Mouse (Mus musculus): ENCODE data around the gene Iqcf3. TPM values are rescaled to one million over a fixed set of nuclear protein-coding genes. Genes with fewer than 3 reads are reported as not detected.

Iqcf3 gene
- polyA plus RNA-seq, 1 experiment = not detected

GRCm38 (mm10) chr9:106485076-106485475, 76.4 kb downstream of the Iqcf3 start:
- Histone ChIP-seq H3K27ac (ENCODE audit: insufficient read depth, low read depth, low read length) (no peak overlapping the region), H3K4me1 (ENCODE audit: control insufficient read depth, insufficient read depth, insufficient read length, low read length) (no peaks in the 10 kb centered on the region), H3K36me3 (ENCODE audit: control insufficient read depth, insufficient read depth, low read length) (peaks cover 38% of the 10 kb centered on the region), H3K27me3 (ENCODE audit: control insufficient read depth, insufficient read depth, low read length) (no peaks in the 10 kb centered on the region), H3K4me3 (ENCODE audit: low read depth, low read length) (no peak overlapping the region)
- 91% methylated on average over 10 of the region's 10 CpGs for WGBS
- no peak for TF ChIP-seq CTCF (IDR thresholded peaks at IDR 0.05; ENCODE audit: extremely low read depth, insufficient read length, insufficient replicate concordance, low read depth, low read length)
- TF ChIP-seq POLR2A (IDR thresholded peaks at IDR 0.05; ENCODE audit: low read depth, low read length) = no peak

DNA sequence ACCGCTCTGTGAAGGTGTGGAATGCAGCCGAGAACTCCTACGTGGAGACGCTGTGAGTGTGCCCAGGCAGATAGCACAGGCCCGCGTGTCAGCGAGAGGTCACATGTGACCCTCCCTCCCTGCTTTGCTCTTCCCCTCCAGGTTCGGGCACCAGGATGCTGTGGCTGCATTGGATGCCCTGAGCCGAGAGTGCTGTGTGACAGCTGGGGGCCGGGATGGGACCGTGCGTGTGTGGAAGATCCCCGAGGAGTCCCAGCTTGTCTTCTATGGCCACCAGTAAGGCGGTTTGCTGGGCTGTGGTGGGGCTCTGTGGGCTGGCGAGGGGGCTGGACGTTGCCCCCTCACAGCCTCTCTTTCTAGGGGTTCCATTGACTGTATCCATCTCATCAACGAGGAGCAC, 77.8 kb downstream of the Iqcf3 start:
- WGBS = 92% methylated on average over 17 of the region's 17 CpGs

DNA sequence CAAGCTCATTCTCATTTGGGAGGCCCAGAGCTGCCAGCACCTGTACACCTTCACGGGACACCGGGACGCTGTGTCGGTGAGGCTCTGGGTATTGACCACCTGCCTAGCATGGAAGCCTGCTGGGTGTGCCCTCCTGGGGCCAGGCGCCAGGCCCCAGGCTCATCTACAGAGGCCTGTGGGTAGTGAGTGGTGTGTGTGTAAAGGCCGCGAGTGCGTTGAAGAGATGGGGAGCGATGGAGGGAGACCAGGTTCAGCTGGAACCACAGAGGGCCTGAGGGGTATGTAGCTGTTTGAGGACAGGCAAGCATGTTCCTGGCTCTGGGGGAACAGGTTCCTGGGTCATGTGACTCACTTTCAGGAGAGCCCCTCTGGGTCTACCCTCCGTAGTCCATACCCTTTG, 78.3 kb downstream of the Iqcf3 start:
- TF ChIP-seq POLR2A (IDR thresholded peaks at IDR 0.05; ENCODE audit: low read depth, low read length) = no peak
- TF ChIP-seq CTCF (IDR thresholded peaks at IDR 0.05; ENCODE audit: extremely low read depth, insufficient read length, insufficient replicate concordance, low read depth, low read length) = no peak
- Histone ChIP-seq H3K4me3 (ENCODE audit: low read depth, low read length) (no peak overlapping the region), H3K27me3 (ENCODE audit: control insufficient read depth, insufficient read depth, low read length) (no peaks in the 10 kb centered on the region), H3K4me1 (ENCODE audit: control insufficient read depth, insufficient read depth, insufficient read length, low read length) (peaks cover under 1% of the 10 kb centered on the region; the same call in 1 of the 2 replicates), H3K36me3 (ENCODE audit: control insufficient read depth, insufficient read depth, low read length) (peaks cover 38% of the 10 kb centered on the region), H3K27ac (ENCODE audit: insufficient read depth, low read depth, low read length) (no peak overlapping the region)
- 94% methylated on average over 10 of the region's 10 CpGs for WGBS

More for the DNA sequence above, 77.8 kb downstream of the Iqcf3 start:
- Histone ChIP-seq H3K4me3 (ENCODE audit: low read depth, low read length) (no peak overlapping the region), H3K27me3 (ENCODE audit: control insufficient read depth, insufficient read depth, low read length) (no peaks in the 10 kb centered on the region), H3K36me3 (ENCODE audit: control insufficient read depth, insufficient read depth, low read length) (peaks cover 38% of the 10 kb centered on the region), H3K27ac (ENCODE audit: insufficient read depth, low read depth, low read length) (no peak overlapping the region), H3K4me1 (ENCODE audit: control insufficient read depth, insufficient read depth, insufficient read length, low read length) (no peaks in the 10 kb centered on the region)
- no peak for TF ChIP-seq POLR2A (IDR thresholded peaks at IDR 0.05; ENCODE audit: low read depth, low read length)
- no peak for TF ChIP-seq CTCF (IDR thresholded peaks at IDR 0.05; ENCODE audit: extremely low read depth, insufficient read length, insufficient replicate concordance, low read depth, low read length)

DNA sequence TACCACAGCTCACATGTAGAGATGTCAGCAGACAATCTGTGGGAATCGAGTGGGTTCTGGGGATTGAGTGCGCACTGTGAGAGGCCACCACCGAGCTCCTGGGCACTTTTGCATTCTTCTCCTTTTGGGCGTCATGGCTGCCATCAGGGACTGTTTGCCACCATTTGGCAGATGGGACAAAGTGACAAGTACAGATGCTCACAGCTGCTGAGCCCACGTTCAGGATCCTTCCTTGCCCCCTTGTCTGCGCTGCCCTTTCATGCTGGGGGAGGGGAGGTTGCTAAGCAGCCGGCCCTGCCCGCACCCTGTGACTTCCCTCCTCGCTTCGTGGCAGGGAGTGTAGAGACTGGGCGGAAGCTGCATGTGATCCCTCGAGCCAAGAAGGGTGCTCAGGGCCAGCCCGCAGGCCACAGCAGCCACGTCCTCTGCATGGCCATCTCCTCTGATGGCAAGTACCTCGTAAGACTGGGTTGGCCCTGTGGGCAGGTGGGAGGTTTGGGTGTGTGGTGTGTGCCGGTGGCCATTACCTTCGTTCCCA, 78.8 kb downstream of the Iqcf3 start:
- Histone ChIP-seq H3K27me3 (ENCODE audit: control insufficient read depth, insufficient read depth, low read length) (no peaks in the 10 kb centered on the region), H3K4me1 (ENCODE audit: control insufficient read depth, insufficient read depth, insufficient read length, low read length) (peaks cover 5% of the 10 kb centered on the region; the same call in 1 of the 2 replicates), H3K36me3 (ENCODE audit: control insufficient read depth, insufficient read depth, low read length) (peaks cover 38% of the 10 kb centered on the region), H3K4me3 (ENCODE audit: low read depth, low read length) (no peak overlapping the region), H3K27ac (ENCODE audit: insufficient read depth, low read depth, low read length) (no peak overlapping the region)
- WGBS = 88% methylated on average over 17 of the region's 17 CpGs
- TF ChIP-seq CTCF (IDR thresholded peaks at IDR 0.05; ENCODE audit: extremely low read depth, insufficient read length, insufficient replicate concordance, low read depth, low read length) (no peak), POLR2A (IDR thresholded peaks at IDR 0.05; ENCODE audit: low read depth, low read length) (no peak)

- Histone ChIP-seq H3K27ac (ENCODE audit: insufficient read depth, low read depth, low read length) (no peak overlapping the region), H3K36me3 (ENCODE audit: control insufficient read depth, insufficient read depth, low read length) (peaks cover 38% of the 10 kb centered on the region), H3K4me1 (ENCODE audit: control insufficient read depth, insufficient read depth, insufficient read length, low read length) (peaks cover 5% of the 10 kb centered on the region; the same call in 1 of the 2 replicates), H3K27me3 (ENCODE audit: control insufficient read depth, insufficient read depth, low read length) (no peaks in the 10 kb centered on the region), H3K4me3 (ENCODE audit: low read depth, low read length) (no peak overlapping the region)
- WGBS = 94% methylated on average over 13 of the region's 13 CpGs
- TF ChIP-seq CTCF (IDR thresholded peaks at IDR 0.05; ENCODE audit: extremely low read depth, insufficient read length, insufficient replicate concordance, low read depth, low read length) = no peak
These were observed 79.8 kb downstream of the Iqcf3 start for GRCm38 (mm10) chr9:106481676-106482075.

DNA sequence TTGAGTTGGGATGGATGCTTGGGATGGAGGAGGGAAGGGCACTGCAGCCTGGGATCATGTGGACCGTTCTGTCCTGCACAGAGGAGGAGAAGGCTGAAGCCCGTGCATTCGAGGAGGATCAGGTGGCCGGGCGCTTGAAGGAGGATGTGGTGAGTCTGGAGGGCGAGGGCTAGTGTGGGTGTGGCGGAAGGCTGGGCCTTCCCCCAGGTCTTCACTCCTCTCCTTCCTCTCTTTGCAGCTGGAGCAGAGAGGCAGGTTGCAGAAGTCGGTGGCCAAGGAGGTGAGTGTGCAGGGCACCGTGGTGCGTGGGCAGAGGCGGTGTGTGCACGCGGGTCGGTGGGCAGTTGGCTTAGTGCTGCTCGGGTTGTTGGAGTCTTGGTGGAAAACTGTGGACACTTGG, 80.4 kb downstream of the Iqcf3 start:
- H3K36me3 ChIP-seq (ENCODE audit: control insufficient read depth, insufficient read depth, low read length) = peaks cover 35% of the 10 kb centered on the region
- no peak overlapping the region for H3K4me3 ChIP-seq (ENCODE audit: low read depth, low read length)
- WGBS = 76% methylated on average over 15 of the region's 15 CpGs
- no peak overlapping the region for H3K27ac ChIP-seq (ENCODE audit: insufficient read depth, low read depth, low read length)
- no peaks in the 10 kb centered on the region for H3K27me3 ChIP-seq (ENCODE audit: control insufficient read depth, insufficient read depth, low read length)
- peaks cover 11% of the 10 kb centered on the region; the same call in 1 of the 2 replicates for H3K4me1 ChIP-seq (ENCODE audit: control insufficient read depth, insufficient read depth, insufficient read length, low read length)
- TF ChIP-seq POLR2A (IDR thresholded peaks at IDR 0.05; ENCODE audit: low read depth, low read length) (no peak), CTCF (IDR thresholded peaks at IDR 0.05; ENCODE audit: extremely low read depth, insufficient read length, insufficient replicate concordance, low read depth, low read length) (no peak)

DNA sequence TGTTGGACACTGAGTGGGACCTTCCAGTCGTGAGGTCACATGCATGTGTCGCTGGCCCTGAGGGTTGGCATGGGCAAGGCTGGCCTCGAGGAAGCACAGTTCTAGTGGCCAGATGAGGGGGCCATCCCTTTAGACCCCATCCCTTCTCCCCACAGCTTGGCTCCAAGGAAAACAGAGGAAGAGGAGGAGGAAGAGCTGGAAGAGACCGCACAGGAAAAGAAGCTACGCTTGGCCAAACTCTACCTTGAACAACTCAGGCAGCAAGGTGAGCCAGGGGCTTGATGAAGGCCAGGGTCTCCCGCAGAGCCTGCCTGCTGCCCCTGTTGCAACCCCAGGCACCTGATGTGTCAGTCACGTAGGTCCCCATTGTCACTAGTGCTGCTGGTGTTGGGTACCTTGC, 80.9 kb downstream of the Iqcf3 start:
- Histone ChIP-seq H3K4me1 (ENCODE audit: control insufficient read depth, insufficient read depth, insufficient read length, low read length) (peaks cover 14% of the 10 kb centered on the region), H3K27me3 (ENCODE audit: control insufficient read depth, insufficient read depth, low read length) (no peaks in the 10 kb centered on the region), H3K4me3 (ENCODE audit: low read depth, low read length) (no peak overlapping the region), H3K36me3 (ENCODE audit: control insufficient read depth, insufficient read depth, low read length) (peaks cover 31% of the 10 kb centered on the region), H3K27ac (ENCODE audit: insufficient read depth, low read depth, low read length) (no peak overlapping the region)
- TF ChIP-seq POLR2A (IDR thresholded peaks at IDR 0.05; ENCODE audit: low read depth, low read length) (no peak), CTCF (IDR thresholded peaks at IDR 0.05; ENCODE audit: extremely low read depth, insufficient read length, insufficient replicate concordance, low read depth, low read length) (no peak)
- WGBS = 94% methylated on average over 7 of the region's 7 CpGs
